Mouse (Mus musculus): ENCODE measurements around the gene Smarcc1. TPM values are rescaled to one million over a fixed set of nuclear protein-coding genes. Genes with fewer than 3 reads are reported as not detected.
A peak's percentile ranks its signal among the peaks of the same experiment; 100 is the strongest.
"Not testable (repeated sequence)": the region's sequence is repeated elsewhere in the genome, so short reads cannot be mapped to it uniquely, and the experiment has no call there.

Smarcc1 gene
- polyA plus RNA-seq, 1 experiment, result 127 TPM

DNA sequence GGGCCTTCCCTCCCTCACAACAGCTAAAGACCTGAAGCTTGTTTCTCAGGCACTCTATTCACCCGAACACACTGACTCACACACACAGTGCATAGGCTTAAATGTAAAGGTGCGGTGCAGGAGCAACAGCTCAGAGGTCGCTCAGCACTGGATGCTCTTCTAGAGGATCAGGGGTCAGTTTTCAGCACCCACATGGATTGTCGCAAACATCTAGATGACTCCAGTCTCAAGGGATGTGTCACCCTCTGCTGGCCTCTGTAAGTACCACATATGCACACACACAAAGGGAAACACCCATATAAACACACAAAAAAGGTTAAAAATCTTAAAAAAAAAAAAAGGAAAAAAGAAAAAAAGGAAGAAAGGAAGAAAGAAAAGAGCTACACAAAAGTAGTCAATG is 22.7 kb upstream of the Smarcc1 start:
- H3K27ac ChIP-seq (ENCODE audit: insufficient read depth, low read length), result no peak overlapping the region
- TF ChIP-seq CTCF (IDR thresholded peaks at IDR 0.05; ENCODE audit: borderline replicate concordance, insufficient read depth, low read length), result no peak
- no peak for TF ChIP-seq POLR2A (IDR thresholded peaks at IDR 0.05; ENCODE audit: low read depth, low read length)

DNA sequence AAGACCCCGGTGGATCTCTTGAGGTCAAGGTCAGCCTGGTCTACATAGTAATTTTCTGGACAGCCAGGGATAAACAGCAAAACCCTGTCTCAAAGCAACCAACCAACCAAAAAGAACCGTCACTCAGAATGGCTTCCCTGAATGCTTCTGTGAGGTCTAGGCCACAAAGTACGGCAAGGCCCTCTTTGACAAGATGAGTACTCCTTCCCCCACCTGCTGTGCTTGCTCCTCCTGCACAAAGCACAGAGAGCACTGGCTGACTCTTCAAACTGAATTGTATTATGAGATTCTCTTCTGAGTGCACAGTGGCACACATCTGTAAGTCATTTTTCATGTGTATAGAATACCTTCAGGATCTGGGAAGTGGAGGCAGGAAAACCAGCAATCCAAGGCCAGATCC is 19.7 kb upstream of the Smarcc1 start:
- TF ChIP-seq CTCF (IDR thresholded peaks at IDR 0.05; ENCODE audit: borderline replicate concordance, insufficient read depth, low read length) (no peak), POLR2A (IDR thresholded peaks at IDR 0.05; ENCODE audit: low read depth, low read length) (no peak)
- no peaks in the 10 kb centered on the region for H3K4me1 ChIP-seq (ENCODE audit: control insufficient read depth, insufficient read depth, low read length)
- H3K27ac ChIP-seq (ENCODE audit: insufficient read depth, low read length), result no peak overlapping the region
- no peak overlapping the region for H3K4me3 ChIP-seq (ENCODE audit: insufficient read depth, low read length)

More for the DNA sequence above, 22.7 kb upstream of the Smarcc1 start:
- Histone ChIP-seq H3K4me3 (ENCODE audit: insufficient read depth, low read length) (no peak overlapping the region), H3K4me1 (ENCODE audit: control insufficient read depth, insufficient read depth, low read length) (no peaks in the 10 kb centered on the region)

GRCm38 (mm10) chr9:110100627-110101600 is 16.6 kb upstream of the Smarcc1 start:
- no peaks in the 10 kb centered on the region for H3K4me1 ChIP-seq (ENCODE audit: control insufficient read depth, insufficient read depth, low read length)
- peak overlapping the region; percentile 97 for H3K4me3 ChIP-seq (ENCODE audit: insufficient read depth, low read length)
- H3K27ac ChIP-seq (ENCODE audit: insufficient read depth, low read length), result no peak overlapping the region
- TF ChIP-seq CTCF (IDR thresholded peaks at IDR 0.05; ENCODE audit: borderline replicate concordance, insufficient read depth, low read length) (peak; percentile 98), POLR2A (IDR thresholded peaks at IDR 0.05; ENCODE audit: low read depth, low read length) (peak; percentile 63)

DNA sequence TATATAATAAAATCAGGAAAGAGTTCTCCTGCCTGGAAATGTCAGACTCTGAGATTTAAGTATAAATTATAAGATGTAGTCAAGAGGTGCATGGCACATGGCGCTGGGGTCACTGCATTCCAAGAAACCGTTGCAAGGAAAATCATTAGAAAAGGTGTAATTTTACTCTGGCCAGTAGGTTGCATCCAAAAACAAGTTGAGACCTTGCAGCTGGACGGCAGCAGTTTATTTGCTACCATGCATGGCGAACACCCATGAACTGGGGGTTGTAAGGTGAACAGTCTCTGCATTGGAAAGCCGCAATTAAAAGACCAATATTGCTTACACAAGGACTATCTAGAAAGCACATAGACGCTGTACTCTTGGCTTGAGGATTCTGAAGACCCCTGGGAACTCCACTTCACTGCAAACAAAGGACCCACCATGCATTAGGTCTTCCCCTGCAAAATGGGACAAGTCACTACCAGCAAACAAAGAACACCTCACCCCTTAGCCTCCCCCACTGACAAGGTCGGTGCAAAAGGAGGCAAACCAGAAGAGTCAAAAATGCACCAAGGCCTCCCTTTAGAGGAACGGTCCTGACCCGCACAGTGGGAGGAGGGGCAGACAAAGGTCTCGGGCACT is 1.0 kb upstream of the Smarcc1 start:
- TF ChIP-seq POLR2A (IDR thresholded peaks at IDR 0.05; ENCODE audit: low read depth, low read length) (no peak), CTCF (IDR thresholded peaks at IDR 0.05; ENCODE audit: borderline replicate concordance, insufficient read depth, low read length) (no peak)
- Histone ChIP-seq H3K27ac (ENCODE audit: insufficient read depth, low read length) (peak overlapping the region; percentile 44; the same call in 1 of the 2 replicates), H3K4me3 (ENCODE audit: insufficient read depth, low read length) (peak overlapping the region; percentile 81), H3K4me1 (ENCODE audit: control insufficient read depth, insufficient read depth, low read length) (peaks cover 3% of the 10 kb centered on the region; the same call in 1 of the 2 replicates)

DNA sequence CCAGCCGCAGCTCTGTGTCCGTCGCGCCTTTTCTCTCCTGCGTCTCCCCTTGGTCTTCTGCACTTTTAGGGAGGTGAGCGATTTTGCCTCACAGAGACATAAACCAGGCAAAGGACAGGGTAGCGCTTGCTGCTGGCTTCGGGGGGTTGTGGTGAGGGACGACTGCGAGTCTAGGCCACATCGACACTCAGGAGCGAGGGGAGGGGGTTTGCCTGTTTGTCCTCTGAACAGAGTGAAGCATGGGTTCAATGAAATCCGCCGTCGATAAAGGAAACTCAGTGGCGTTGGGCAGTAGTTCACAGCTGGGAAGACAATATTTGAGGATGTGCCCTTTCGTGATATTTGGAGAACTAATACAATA is 251 bp downstream of the Smarcc1 start, which contains the start of gene Dhx30:
Dhx30 (minus strand) TSS at position 52 of the 361 bp plus-strand sequence.
- Histone ChIP-seq H3K27ac (ENCODE audit: insufficient read depth, low read length) (peak within 1 kb of the TSS; percentile 97), H3K4me1 (ENCODE audit: control insufficient read depth, insufficient read depth, low read length) (peaks cover 3% of the 10 kb centered on the region; the same call in 1 of the 2 replicates), H3K4me3 (ENCODE audit: insufficient read depth, low read length) (peak within 1 kb of the TSS; percentile 81)
- TF ChIP-seq CTCF (IDR thresholded peaks at IDR 0.05; ENCODE audit: borderline replicate concordance, insufficient read depth, low read length), result no peak
- 0 out of 2 replicates have a peak, but pooled peaks have one; percentile 9 for TF ChIP-seq POLR2A (IDR thresholded peaks at IDR 0.05; ENCODE audit: low read depth, low read length)

DNA sequence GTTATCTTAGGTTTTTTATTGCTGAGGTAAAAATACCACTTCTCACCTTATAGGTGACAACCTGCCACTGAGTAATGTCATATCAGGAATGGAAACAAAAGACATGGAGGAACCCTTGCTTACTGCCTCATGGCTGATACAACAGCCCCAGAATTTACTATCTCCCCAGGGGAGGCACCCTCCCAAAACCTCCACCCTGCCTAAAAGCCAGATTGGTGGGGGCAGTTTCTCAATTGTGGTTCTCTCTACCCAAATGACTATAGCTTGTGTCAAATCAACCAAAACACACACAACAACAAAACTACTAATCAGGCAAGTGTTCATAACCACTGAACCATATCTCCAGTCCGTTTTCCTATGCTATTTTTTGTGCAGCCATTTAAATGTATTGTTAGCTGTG is 741 bp downstream of the Smarcc1 start:
- TF ChIP-seq POLR2A (IDR thresholded peaks at IDR 0.05; ENCODE audit: low read depth, low read length) (no peak), CTCF (IDR thresholded peaks at IDR 0.05; ENCODE audit: borderline replicate concordance, insufficient read depth, low read length) (no peak)
- Histone ChIP-seq H3K4me1 (ENCODE audit: control insufficient read depth, insufficient read depth, low read length) (peaks cover 3% of the 10 kb centered on the region; the same call in 1 of the 2 replicates), H3K27ac (ENCODE audit: insufficient read depth, low read length) (no peak overlapping the region), H3K4me3 (ENCODE audit: insufficient read depth, low read length) (peak overlapping the region; percentile 81)

GRCm38 (mm10) chr9:110121424-110121823 is 3.9 kb downstream of the Smarcc1 start:
- TF ChIP-seq POLR2A (IDR thresholded peaks at IDR 0.05; ENCODE audit: low read depth, low read length) (no peak), CTCF (IDR thresholded peaks at IDR 0.05; ENCODE audit: borderline replicate concordance, insufficient read depth, low read length) (no peak)
- H3K27ac ChIP-seq (ENCODE audit: insufficient read depth, low read length), result no peak overlapping the region
- peaks cover 3% of the 10 kb centered on the region; the same call in 1 of the 2 replicates for H3K4me1 ChIP-seq (ENCODE audit: control insufficient read depth, insufficient read depth, low read length)
- no peak overlapping the region for H3K4me3 ChIP-seq (ENCODE audit: insufficient read depth, low read length)

DNA sequence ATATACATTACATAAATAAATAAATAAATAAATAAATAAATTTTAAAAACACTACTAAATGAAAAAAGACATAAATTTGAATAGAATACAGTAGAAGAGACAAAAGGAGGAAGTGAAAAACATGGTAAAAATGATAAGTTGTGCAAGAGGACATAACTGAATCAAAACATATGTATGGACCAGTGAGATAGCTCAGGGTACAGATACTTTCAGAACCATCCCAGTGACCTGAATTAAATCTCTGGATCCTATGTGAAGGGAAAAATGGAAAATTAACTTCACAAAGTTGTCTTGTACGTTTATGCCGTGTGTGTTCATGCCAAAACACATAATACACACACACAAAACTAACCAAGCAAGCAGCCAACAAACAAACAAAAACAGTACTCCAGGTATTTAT is 5.8 kb downstream of the Smarcc1 start:
- no peak for TF ChIP-seq CTCF (IDR thresholded peaks at IDR 0.05; ENCODE audit: borderline replicate concordance, insufficient read depth, low read length)
- no peak for TF ChIP-seq POLR2A (IDR thresholded peaks at IDR 0.05; ENCODE audit: low read depth, low read length)
- Histone ChIP-seq H3K27ac (ENCODE audit: insufficient read depth, low read length) (no peak overlapping the region), H3K4me3 (ENCODE audit: insufficient read depth, low read length) (no peak overlapping the region), H3K4me1 (ENCODE audit: control insufficient read depth, insufficient read depth, low read length) (peaks cover 3% of the 10 kb centered on the region; the same call in 1 of the 2 replicates)

DNA sequence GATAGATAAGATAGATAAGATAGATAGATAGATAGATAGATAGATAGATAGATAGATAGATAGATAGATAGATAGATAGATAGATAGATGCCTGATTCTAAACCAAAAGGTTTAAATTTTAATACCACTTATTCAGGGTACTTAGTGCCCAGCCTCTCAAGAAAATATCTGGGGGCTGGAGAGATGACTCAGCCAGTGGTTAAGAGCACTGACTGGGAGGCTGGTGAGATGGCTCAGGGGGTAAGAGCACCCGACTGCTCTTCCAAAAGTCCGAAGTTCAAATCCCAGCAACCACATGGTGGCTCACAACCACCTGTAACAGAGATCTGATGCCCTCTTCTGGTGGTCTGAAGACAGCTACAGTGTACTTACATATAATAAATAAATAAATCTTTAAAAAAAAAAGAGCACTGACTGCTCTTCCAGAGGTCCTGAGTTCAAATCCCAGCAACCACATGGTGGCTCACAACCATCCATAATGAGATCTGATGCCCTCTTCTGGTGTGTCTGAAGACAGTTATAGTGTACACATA is 6.6 kb downstream of the Smarcc1 start:
- not testable (repeated sequence) for H3K27ac ChIP-seq (ENCODE audit: insufficient read depth, low read length); H3K4me1 ChIP-seq (ENCODE audit: control insufficient read depth, insufficient read depth, low read length); H3K4me3 ChIP-seq (ENCODE audit: insufficient read depth, low read length)

All from embryonic fibroblast, embryonic 13.5 days (primary cell).